Mouse (Mus musculus): ENCODE measurements around the gene Ppp2r2d. TPM values are rescaled to one million over a fixed set of nuclear protein-coding genes. Genes with fewer than 3 reads are reported as not detected.

The Ppp2r2d gene
- polyA plus RNA-seq, 1 experiment from 2014 or later = 22.7 TPM

DNA sequence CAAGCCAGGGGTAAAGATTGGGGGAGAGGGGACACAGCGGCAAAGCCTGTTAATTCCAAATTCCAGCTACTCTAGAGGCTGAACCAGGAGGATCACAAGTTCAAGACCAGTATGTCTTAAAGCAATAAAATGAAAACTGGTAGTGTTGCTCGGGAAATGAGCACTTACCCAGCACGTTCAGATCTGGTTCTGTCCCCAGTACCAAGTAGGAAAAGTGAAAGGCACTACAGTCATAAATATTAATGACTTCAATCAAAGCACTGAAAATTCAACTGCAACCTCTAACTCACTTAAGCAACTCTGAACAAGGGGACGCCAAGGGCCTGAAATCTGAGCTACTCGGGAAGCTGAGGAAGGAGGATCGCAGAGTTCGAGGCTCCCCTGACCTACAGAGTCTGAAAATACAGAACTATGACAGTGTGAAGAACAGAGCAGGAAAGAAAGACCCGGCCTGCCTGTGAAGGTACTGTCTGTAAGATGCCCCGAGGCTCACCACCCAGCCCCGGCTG lies 62.9 kb downstream of the Ppp2r2d start:
- peak overlapping the region; percentile 86 for H3K27ac ChIP-seq (ENCODE audit: low read length)
- H3K9me3 ChIP-seq (replicated peaks; ENCODE audit: control insufficient read depth, low read length) = no peaks in the 10 kb centered on the region
- H3K4me3 ChIP-seq (ENCODE audit: low read length) = peak overlapping the region; percentile 93
- WGBS = 9% methylated on average over 10 of the region's 10 CpGs
- ATAC-seq (replicated peaks; ENCODE audit: extremely low read depth, insufficient read depth, low FRiP score) = peak; percentile 5; the same call in 1 of the 2 replicates
- no peaks in the 10 kb centered on the region for H3K36me3 ChIP-seq (ENCODE audit: control insufficient read depth, insufficient read depth)
- peaks cover 29% of the 10 kb centered on the region for H3K4me1 ChIP-seq (ENCODE audit: control insufficient read depth, insufficient read depth, low read length)
- H3K9ac ChIP-seq (ENCODE audit: low read length) = peak overlapping the region; percentile 92
- no peaks in the 10 kb centered on the region for H3K27me3 ChIP-seq (ENCODE audit: control insufficient read depth, insufficient read depth, low read length)
- H3K4me2 ChIP-seq (ENCODE audit: low read depth, low read length) = peak overlapping the region; percentile 82

DNA sequence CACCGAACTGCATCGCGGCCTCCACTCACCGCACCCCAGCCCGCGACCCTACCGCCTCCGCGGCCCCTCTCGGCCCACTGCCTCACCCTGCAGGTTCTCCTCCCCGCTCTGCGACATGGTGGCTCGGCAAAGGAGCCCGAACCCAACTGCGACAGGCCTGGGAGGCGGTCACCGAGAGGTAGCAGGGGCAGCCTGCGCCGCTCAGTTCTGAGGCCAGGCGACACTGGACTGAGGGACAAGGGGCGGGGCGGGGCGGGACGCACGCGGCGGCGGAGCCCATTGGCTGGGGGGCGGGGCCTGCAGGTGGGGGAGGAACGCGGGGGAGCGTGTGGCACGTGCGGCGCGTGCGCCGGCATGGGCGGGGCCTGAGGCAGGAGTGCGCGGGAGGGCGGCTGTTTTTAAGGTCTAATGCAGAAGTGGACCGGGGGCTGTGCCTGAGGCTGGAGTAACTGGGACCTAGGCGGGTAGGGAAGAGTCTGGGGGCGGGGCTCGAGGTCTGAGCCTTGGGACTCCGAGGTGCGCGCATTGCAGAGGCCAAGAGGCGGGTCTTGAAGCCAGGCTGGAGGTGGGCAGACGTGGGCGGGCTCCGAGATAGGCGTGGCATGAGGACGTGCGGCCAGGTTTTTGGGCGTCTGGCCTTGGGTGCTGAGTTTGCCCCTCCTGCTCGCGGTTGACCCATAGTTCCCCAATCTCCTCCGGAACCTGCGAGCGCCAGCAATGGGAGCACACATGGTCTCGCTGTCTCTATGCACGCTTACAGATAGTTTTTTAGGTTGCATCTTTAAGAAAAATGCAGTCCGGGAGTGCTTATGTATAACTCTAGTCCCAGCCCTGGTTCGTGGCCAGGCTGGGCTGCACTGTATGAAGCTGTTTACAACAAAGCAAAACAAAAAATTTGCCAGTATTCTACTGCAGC lies 63.7 kb downstream of the Ppp2r2d start, which contains the start of gene Bnip3:
Gene Bnip3 (minus strand): TSS at position 243 of the 916 bp plus-strand sequence.
- H3K9me3 ChIP-seq (replicated peaks; ENCODE audit: control insufficient read depth, low read length) = no peaks in the 10 kb centered on the region
- no peaks in the 10 kb centered on the region for H3K36me3 ChIP-seq (ENCODE audit: control insufficient read depth, insufficient read depth)
- H3K9ac ChIP-seq (ENCODE audit: low read length) = peak within 1 kb of the TSS; percentile 92
- peak within 1 kb of the TSS; percentile 86 for H3K27ac ChIP-seq (ENCODE audit: low read length)
- peaks cover 25% of the 10 kb centered on the region for H3K4me1 ChIP-seq (ENCODE audit: control insufficient read depth, insufficient read depth, low read length)
- H3K27me3 ChIP-seq (ENCODE audit: control insufficient read depth, insufficient read depth, low read length) = no peaks in the 10 kb centered on the region
- peak within 1 kb of the TSS; percentile 93 for H3K4me3 ChIP-seq (ENCODE audit: low read length)
- H3K4me2 ChIP-seq (ENCODE audit: low read depth, low read length) = peak within 1 kb of the TSS; percentile 82
- peak; percentile 92 for ATAC-seq (replicated peaks; ENCODE audit: extremely low read depth, insufficient read depth, low FRiP score)
- under 1% methylated on average over 54 of the region's 66 CpGs for WGBS

DNA sequence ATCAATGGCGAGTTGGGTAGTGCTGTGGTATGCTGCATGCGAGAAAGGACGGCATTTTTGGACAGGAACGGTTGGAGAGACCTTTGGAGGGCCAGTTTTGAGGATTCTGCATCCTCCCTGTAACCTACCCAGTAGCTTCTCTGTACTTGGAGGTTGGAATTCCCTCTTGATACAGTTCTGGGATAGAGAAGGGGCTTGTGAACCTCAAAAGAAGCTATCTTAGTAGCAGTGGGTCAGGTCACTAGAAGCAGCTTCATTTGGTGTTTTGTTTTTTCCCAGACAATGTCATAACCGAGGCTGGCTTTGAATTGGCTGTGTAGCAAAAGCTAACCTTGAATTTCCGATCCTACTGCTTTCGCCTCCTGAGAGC lies 64.3 kb downstream of the Ppp2r2d start:
- no peak for ATAC-seq (replicated peaks; ENCODE audit: extremely low read depth, insufficient read depth, low FRiP score)
- H3K9ac ChIP-seq (ENCODE audit: low read length) = peak overlapping the region; percentile 71
- peak overlapping the region; percentile 86 for H3K27ac ChIP-seq (ENCODE audit: low read length)
- WGBS = 21% methylated on average over 7 of the region's 7 CpGs
- peak overlapping the region; percentile 93 for H3K4me3 ChIP-seq (ENCODE audit: low read length)
- H3K36me3 ChIP-seq (ENCODE audit: control insufficient read depth, insufficient read depth) = no peaks in the 10 kb centered on the region
- peak overlapping the region; percentile 82 for H3K4me2 ChIP-seq (ENCODE audit: low read depth, low read length)
- H3K27me3 ChIP-seq (ENCODE audit: control insufficient read depth, insufficient read depth, low read length) = no peaks in the 10 kb centered on the region
- peaks cover 23% of the 10 kb centered on the region for H3K4me1 ChIP-seq (ENCODE audit: control insufficient read depth, insufficient read depth, low read length)
- H3K9me3 ChIP-seq (replicated peaks; ENCODE audit: control insufficient read depth, low read length) = no peaks in the 10 kb centered on the region

DNA sequence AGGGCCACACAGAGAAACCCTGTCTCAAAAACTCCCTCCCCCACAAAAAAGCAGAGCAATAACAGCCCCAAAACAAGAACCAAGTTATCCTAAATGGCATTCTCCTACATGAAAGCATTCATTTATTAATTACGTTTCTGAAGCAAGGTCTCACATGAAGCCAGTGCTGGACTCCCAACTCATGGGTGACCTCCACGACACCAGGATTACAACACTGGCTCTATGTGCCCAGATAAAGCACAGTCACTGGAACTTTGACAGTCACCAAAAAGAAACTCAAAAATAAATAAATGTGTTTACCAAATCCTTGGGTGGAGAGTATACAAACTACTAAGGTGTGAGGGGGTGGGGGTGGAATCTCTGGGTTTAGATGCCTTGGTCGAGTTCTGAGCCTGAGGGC lies 67.7 kb downstream of the Ppp2r2d start:
- 69% methylated on average over 3 of the region's 3 CpGs for WGBS
- Histone ChIP-seq H3K4me1 (ENCODE audit: control insufficient read depth, insufficient read depth, low read length) (peaks cover 10% of the 10 kb centered on the region; the same call in 1 of the 2 replicates), H3K27me3 (ENCODE audit: control insufficient read depth, insufficient read depth, low read length) (no peaks in the 10 kb centered on the region), H3K9ac (ENCODE audit: low read length) (no peak overlapping the region), H3K4me3 (ENCODE audit: low read length) (no peak overlapping the region), H3K4me2 (ENCODE audit: low read depth, low read length) (no peak overlapping the region), H3K9me3 (replicated peaks; ENCODE audit: control insufficient read depth, low read length) (no peaks in the 10 kb centered on the region), H3K27ac (ENCODE audit: low read length) (no peak overlapping the region), H3K36me3 (ENCODE audit: control insufficient read depth, insufficient read depth) (no peaks in the 10 kb centered on the region)
- no peak for ATAC-seq (replicated peaks; ENCODE audit: extremely low read depth, insufficient read depth, low FRiP score)

DNA sequence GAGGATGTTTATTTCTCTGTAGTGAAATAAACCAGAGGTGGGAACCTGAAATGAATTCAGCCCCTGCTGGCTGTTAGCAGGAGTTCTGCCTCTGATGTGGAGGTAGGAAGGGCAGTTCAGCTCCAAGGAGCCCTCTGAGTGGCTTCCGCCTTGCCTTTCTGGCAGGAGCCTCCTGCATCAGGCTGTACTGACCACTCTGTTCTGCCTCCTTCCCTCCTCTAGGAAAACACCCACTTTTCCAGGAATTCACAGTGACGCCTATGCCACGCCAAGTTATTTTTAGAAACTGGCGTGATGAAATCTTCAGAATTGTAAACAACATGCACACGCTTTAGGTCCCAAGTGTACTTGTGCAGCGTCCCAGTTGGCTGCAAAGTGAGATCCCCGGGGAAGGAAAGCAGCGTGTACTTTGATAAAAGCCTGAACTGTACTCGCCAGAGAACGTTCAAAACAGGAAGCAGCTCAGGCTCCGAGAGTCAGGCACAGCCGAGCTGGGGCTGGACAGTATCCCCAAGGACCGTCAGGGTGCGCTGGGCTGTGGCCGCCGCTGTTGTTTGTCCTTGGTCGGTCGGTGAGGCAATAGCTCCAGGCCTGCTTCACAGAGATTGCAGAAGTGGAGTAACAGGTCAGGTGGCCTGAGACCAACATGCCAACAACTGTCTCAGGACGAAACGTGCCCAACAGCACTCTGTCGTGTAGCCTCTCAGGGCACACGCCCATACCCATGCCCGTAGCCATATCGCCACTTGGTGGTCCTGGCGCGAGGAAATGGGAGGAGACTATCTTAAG lies 73.5 kb downstream of the Ppp2r2d start:
- peak overlapping the region; percentile 51 for H3K4me3 ChIP-seq (ENCODE audit: low read length)
- WGBS = under 1% methylated on average over 26 of the region's 26 CpGs

DNA sequence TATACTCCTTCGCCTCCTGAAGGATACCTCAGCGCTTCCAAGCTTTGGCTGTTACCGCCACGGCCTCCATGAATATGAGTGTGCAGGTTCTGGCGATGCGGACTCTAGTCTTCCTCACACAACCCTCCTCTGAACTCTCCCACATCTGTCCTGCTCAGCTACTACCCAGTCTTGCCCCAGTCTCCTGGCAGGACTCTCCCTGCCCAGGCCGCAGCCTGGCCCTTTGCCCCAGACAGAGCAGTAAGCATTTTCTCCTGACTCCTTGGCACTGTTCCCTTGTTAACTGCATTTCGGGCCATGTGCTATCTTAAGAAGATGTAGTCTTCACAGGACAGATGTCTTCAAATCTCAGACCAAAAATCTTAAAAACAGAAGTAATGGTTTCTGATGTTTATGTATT lies 75.7 kb downstream of the Ppp2r2d start:
- H3K27me3 ChIP-seq (ENCODE audit: control insufficient read depth, insufficient read depth, low read length) = no peaks in the 10 kb centered on the region
- H3K36me3 ChIP-seq (ENCODE audit: control insufficient read depth, insufficient read depth) = no peaks in the 10 kb centered on the region
- H3K9me3 ChIP-seq (replicated peaks; ENCODE audit: control insufficient read depth, low read length) = no peaks in the 10 kb centered on the region
- ATAC-seq (replicated peaks; ENCODE audit: extremely low read depth, insufficient read depth, low FRiP score) = no peak
- H3K27ac ChIP-seq (ENCODE audit: low read length) = no peak overlapping the region
- H3K4me1 ChIP-seq (ENCODE audit: control insufficient read depth, insufficient read depth, low read length) = peaks cover 6% of the 10 kb centered on the region
- 90% methylated on average over 8 of the region's 8 CpGs for WGBS
- H3K4me2 ChIP-seq (ENCODE audit: low read depth, low read length) = no peak overlapping the region
- H3K9ac ChIP-seq (ENCODE audit: low read length) = no peak overlapping the region
- no peak overlapping the region for H3K4me3 ChIP-seq (ENCODE audit: low read length)

More for the DNA sequence above, 73.5 kb downstream of the Ppp2r2d start:
- Histone ChIP-seq H3K4me2 (ENCODE audit: low read depth, low read length) (peak overlapping the region; percentile 76), H3K27ac (ENCODE audit: low read length) (peak overlapping the region; percentile 96), H3K36me3 (ENCODE audit: control insufficient read depth, insufficient read depth) (no peaks in the 10 kb centered on the region), H3K9ac (ENCODE audit: low read length) (peak overlapping the region; percentile 66), H3K4me1 (ENCODE audit: control insufficient read depth, insufficient read depth, low read length) (peaks cover 6% of the 10 kb centered on the region), H3K27me3 (ENCODE audit: control insufficient read depth, insufficient read depth, low read length) (no peaks in the 10 kb centered on the region), H3K9me3 (replicated peaks; ENCODE audit: control insufficient read depth, low read length) (no peaks in the 10 kb centered on the region)
- peak; percentile 87 for ATAC-seq (replicated peaks; ENCODE audit: extremely low read depth, insufficient read depth, low FRiP score)

DNA sequence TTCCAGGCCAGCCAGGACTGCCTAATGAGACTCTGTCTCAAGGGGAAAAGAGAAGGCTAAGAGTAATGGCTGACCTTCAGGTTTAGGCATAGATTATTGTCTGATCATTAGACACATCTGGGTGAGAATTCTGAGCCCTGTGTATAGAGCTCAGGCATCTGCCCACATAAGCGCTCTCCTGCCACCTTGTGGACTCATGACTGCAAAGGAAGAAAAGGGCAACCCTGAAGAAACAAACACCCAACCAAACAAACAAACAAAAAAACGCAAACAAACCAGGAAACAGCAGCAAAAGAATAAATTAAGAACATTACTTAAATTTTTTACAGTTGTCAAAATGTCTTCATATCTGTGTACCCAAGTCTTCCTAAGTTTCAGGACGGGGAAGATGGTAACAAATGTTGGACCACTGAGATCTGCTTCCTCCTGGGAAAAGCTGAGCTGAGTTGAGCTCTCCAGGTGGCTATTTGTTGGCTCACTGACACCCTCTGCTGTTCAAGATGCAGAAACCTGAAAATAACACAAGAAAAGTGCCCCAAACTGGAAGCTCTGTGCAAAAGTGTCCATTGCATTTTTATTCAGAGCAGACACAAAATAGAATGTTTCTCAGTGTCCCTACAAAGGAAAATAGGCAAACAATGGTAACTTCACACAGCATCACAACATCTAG lies 78.0 kb downstream of the Ppp2r2d start:
- WGBS = 8% methylated on average over 3 of the region's 3 CpGs
- Histone ChIP-seq H3K27ac (ENCODE audit: low read length) (no peak overlapping the region), H3K4me1 (ENCODE audit: control insufficient read depth, insufficient read depth, low read length) (peaks cover 5% of the 10 kb centered on the region), H3K9me3 (replicated peaks; ENCODE audit: control insufficient read depth, low read length) (0 out of 2 replicates have a peak, but pooled peaks cover 2% of the 10 kb centered on the region), H3K9ac (ENCODE audit: low read length) (no peak overlapping the region), H3K4me2 (ENCODE audit: low read depth, low read length) (no peak overlapping the region), H3K36me3 (ENCODE audit: control insufficient read depth, insufficient read depth) (no peaks in the 10 kb centered on the region), H3K4me3 (ENCODE audit: low read length) (no peak overlapping the region), H3K27me3 (ENCODE audit: control insufficient read depth, insufficient read depth, low read length) (no peaks in the 10 kb centered on the region)
- ATAC-seq (replicated peaks; ENCODE audit: extremely low read depth, insufficient read depth, low FRiP score) = no peak

DNA sequence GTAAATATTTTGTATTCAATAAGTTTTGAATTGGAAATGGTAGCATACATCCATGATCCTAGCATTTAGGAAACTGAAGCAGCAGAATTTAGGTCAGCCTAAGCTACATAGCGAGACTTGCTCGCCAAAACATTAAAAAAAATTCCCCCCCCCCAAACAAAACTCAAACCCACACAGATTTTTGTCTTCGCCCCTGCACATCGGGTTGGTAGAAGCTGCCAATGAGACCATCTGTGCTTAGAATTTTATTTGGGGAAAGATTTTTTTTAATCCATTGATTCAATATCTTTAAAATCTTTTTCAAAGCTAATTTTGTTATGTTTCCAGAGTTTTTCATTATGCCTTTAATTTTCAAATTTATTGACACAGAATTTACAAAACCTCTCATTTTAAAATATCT lies 82.6 kb downstream of the Ppp2r2d start:
- no peak overlapping the region for H3K9ac ChIP-seq (ENCODE audit: low read length)
- no peaks in the 10 kb centered on the region; the same call in none of the 2 replicates for H3K27me3 ChIP-seq (ENCODE audit: control insufficient read depth, insufficient read depth, low read length)
- H3K9me3 ChIP-seq (replicated peaks; ENCODE audit: control insufficient read depth, low read length) = 0 out of 2 replicates have a peak, but pooled peaks cover 2% of the 10 kb centered on the region
- H3K4me3 ChIP-seq (ENCODE audit: low read length) = no peak overlapping the region
- no peaks in the 10 kb centered on the region for H3K36me3 ChIP-seq (ENCODE audit: control insufficient read depth, insufficient read depth)
- no peaks in the 10 kb centered on the region for H3K4me1 ChIP-seq (ENCODE audit: control insufficient read depth, insufficient read depth, low read length)
- H3K27ac ChIP-seq (ENCODE audit: low read length) = no peak overlapping the region
- 93% methylated on average over 4 of the region's 4 CpGs for WGBS
- ATAC-seq (replicated peaks; ENCODE audit: extremely low read depth, insufficient read depth, low FRiP score) = no peak
- no peak overlapping the region for H3K4me2 ChIP-seq (ENCODE audit: low read depth, low read length)
